Mouse (Mus musculus) WW6 (cell line): ENCODE results near the gene Ccr9.

Experiments used
- DNase-seq: peaks from one replicate; pipeline ENCODE4 v3.0.0-alpha.2; 2013; ENCODE audit warnings: low read depth, low spot score

The Ccr9 gene

GRCm38 (mm10) chr9:123802421-123802820 lies 124.2 kb downstream of the Ccr9 start:
- DNase-seq: no peak

- no peak for DNase-seq
Measured at GRCm38 (mm10) chr9:123802896-123803295, 124.7 kb downstream of the Ccr9 start.

- DNase-seq: no peak
Measured at GRCm38 (mm10) chr9:123805241-123805640, 127.0 kb downstream of the Ccr9 start.

GRCm38 (mm10) chr9:123806267-123806666 lies 128.0 kb downstream of the Ccr9 start, which contains the start of gene Cxcr6:
Gene Cxcr6, plus strand, starts transcription at chr9:123806475.
- DNase-seq: no peak

GRCm38 (mm10) chr9:123808583-123808982 lies 130.3 kb downstream of the Ccr9 start:
- DNase-seq: no peak

DNA sequence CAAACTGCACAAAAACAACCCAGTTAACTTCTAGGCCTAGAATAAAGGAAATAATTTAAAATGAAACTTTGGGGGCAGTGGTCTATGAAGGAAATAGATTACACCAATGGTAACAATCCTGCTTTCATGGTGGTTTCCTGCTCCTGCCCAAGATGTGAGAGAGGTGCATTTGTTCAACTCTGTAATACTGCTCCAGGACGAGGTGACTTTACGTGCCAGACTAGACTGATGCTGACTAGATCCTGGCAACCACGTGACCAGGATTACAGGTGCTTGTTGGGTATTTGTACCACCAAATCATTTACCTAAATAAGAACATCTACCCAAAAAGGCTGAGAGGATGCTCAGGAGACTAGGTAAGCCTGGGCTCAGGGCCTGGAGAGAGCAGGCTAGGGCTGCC lies 133.6 kb downstream of the Ccr9 start:
- no peak for DNase-seq

- no peak for DNase-seq
Measured at GRCm38 (mm10) chr9:123814326-123814725, 136.1 kb downstream of the Ccr9 start.

GRCm38 (mm10) chr9:123814821-123815220 lies 136.6 kb downstream of the Ccr9 start:
- no peak for DNase-seq

DNA sequence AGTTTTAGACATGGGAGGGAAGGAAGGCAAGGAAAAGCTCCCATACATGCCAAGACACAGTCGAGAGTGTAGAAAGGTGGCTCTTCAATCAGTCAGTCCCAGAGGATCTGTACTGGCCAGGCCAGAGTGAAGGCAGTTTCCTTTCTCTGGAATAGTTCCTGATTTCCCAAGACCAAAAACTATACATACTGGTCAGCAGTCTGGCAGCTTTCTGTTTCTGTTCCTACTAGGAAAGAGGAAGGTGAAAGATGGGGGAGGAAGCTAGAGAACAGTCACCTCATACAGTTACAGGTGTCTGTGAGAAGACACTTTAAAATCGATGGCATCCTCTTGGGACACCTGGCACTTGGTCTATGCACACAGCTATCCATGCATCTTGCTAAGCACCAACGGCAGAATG lies 137.2 kb downstream of the Ccr9 start:
- no peak for DNase-seq

- DNase-seq: no peak
Measured at GRCm38 (mm10) chr9:123815996-123816395, 137.8 kb downstream of the Ccr9 start.

- DNase-seq: no peak
Measured at GRCm38 (mm10) chr9:123818601-123819000, 140.4 kb downstream of the Ccr9 start.

DNA sequence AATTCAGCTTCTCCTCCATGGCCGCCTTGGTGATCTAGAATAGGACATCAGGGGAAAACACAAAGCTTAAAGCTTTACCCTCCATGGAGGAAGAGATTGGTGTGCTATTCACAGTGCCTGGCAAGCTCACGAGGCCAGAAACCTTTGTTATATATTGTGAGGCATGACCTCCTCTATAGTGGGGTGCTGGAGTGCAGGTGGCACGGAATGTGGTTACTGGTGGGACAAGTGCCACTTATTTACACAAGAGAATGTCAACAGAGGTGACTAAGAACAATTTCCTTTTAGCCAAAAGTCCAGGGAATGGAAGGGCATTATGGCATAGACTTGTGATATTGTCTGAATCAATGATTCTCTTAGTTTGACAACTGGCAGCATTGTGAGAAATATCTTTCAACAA lies 148.4 kb downstream of the Ccr9 start:
- no peak for DNase-seq

- no peak for DNase-seq
Measured at GRCm38 (mm10) chr9:123828916-123829315, 150.7 kb downstream of the Ccr9 start.
